Mouse (Mus musculus): ENCODE results near the gene Pnkd. TPM values are rescaled to one million over a fixed set of nuclear protein-coding genes. Genes with fewer than 3 reads are reported as not detected.

Gene Pnkd
- total and polyA plus RNA-seq, 2 experiments = 28.0 to 130 TPM

GRCm38 (mm10) chr1:74280591-74281325, 4.0 kb upstream of the Pnkd start:
- DNase-seq (ENCODE audit: extremely low read depth, low read depth, low spot score) = no peak
- TF ChIP-seq CTCF (IDR thresholded peaks at IDR 0.05; ENCODE audit: low read depth, low read length) = no peak
- no peak for TF ChIP-seq POLR2A (IDR thresholded peaks at IDR 0.05; ENCODE audit: extremely low read depth, insufficient read depth, low read length)
- no peaks in the 10 kb centered on the region for H3K27me3 ChIP-seq (ENCODE audit: control insufficient read depth, insufficient read depth, low read length)
- H3K9ac ChIP-seq (ENCODE audit: low read depth, low read length) = no peak overlapping the region
- peaks cover 6% of the 10 kb centered on the region for H3K4me1 ChIP-seq (ENCODE audit: control insufficient read depth, insufficient read depth, low read length)
- H3K36me3 ChIP-seq (ENCODE audit: control insufficient read depth, insufficient read depth, low read length) = peaks cover 6% of the 10 kb centered on the region; the same call in 1 of the 2 replicates
- no peak overlapping the region for H3K4me3 ChIP-seq (ENCODE audit: insufficient read depth, low read depth, low read length)
- H3K27ac ChIP-seq (replicated peaks; ENCODE audit: insufficient read depth, low read depth, low read length) = no peak overlapping the region
- H3K79me2 ChIP-seq (ENCODE audit: control insufficient read depth, insufficient read depth, low read length) = no peaks in the 10 kb centered on the region
- WGBS = 81% methylated on average over 14 of the region's 14 CpGs

GRCm38 (mm10) chr1:74281372-74281771, 3.4 kb upstream of the Pnkd start:
- peaks cover 6% of the 10 kb centered on the region; the same call in 1 of the 2 replicates for H3K36me3 ChIP-seq (ENCODE audit: control insufficient read depth, insufficient read depth, low read length)
- TF ChIP-seq POLR2A (IDR thresholded peaks at IDR 0.05; ENCODE audit: extremely low read depth, insufficient read depth, low read length) = no peak
- TF ChIP-seq CTCF (IDR thresholded peaks at IDR 0.05; ENCODE audit: low read depth, low read length) = no peak
- no peak overlapping the region for H3K4me3 ChIP-seq (ENCODE audit: insufficient read depth, low read depth, low read length)
- H3K27ac ChIP-seq (replicated peaks; ENCODE audit: insufficient read depth, low read depth, low read length) = no peak overlapping the region
- DNase-seq (ENCODE audit: extremely low read depth, low read depth, low spot score) = no peak
- WGBS = 97% methylated on average over 2 of the region's 2 CpGs
- no peak overlapping the region for H3K9ac ChIP-seq (ENCODE audit: low read depth, low read length)
- H3K4me1 ChIP-seq (ENCODE audit: control insufficient read depth, insufficient read depth, low read length) = peaks cover 6% of the 10 kb centered on the region
- H3K27me3 ChIP-seq (ENCODE audit: control insufficient read depth, insufficient read depth, low read length) = no peaks in the 10 kb centered on the region
- no peaks in the 10 kb centered on the region for H3K79me2 ChIP-seq (ENCODE audit: control insufficient read depth, insufficient read depth, low read length)

GRCm38 (mm10) chr1:74281886-74282285, 2.8 kb upstream of the Pnkd start:
- Histone ChIP-seq H3K36me3 (ENCODE audit: control insufficient read depth, insufficient read depth, low read length) (peaks cover 6% of the 10 kb centered on the region; the same call in 1 of the 2 replicates), H3K27me3 (ENCODE audit: control insufficient read depth, insufficient read depth, low read length) (no peaks in the 10 kb centered on the region), H3K9ac (ENCODE audit: low read depth, low read length) (no peak overlapping the region), H3K4me1 (ENCODE audit: control insufficient read depth, insufficient read depth, low read length) (peaks cover 6% of the 10 kb centered on the region), H3K79me2 (ENCODE audit: control insufficient read depth, insufficient read depth, low read length) (no peaks in the 10 kb centered on the region), H3K4me3 (ENCODE audit: insufficient read depth, low read depth, low read length) (no peak overlapping the region), H3K27ac (replicated peaks; ENCODE audit: insufficient read depth, low read depth, low read length) (no peak overlapping the region)
- WGBS = 94% methylated on average over 8 of the region's 8 CpGs
- DNase-seq (ENCODE audit: extremely low read depth, low read depth, low spot score) = no peak
- TF ChIP-seq CTCF (IDR thresholded peaks at IDR 0.05; ENCODE audit: low read depth, low read length) (no peak), POLR2A (IDR thresholded peaks at IDR 0.05; ENCODE audit: extremely low read depth, insufficient read depth, low read length) (no peak)

- H3K27ac ChIP-seq (replicated peaks; ENCODE audit: insufficient read depth, low read depth, low read length) = no peak overlapping the region
- H3K9ac ChIP-seq (ENCODE audit: low read depth, low read length) = no peak overlapping the region
Measured at GRCm38 (mm10) chr1:74282896-74283625, 1.7 kb upstream of the Pnkd start.

GRCm38 (mm10) chr1:74283686-74284463, 855 bp upstream of the Pnkd start:
- peak overlapping the region; percentile 82 for H3K9ac ChIP-seq (ENCODE audit: low read depth, low read length)
- no peak for TF ChIP-seq POLR2A (IDR thresholded peaks at IDR 0.05; ENCODE audit: extremely low read depth, insufficient read depth, low read length)
- no peaks in the 10 kb centered on the region for H3K27me3 ChIP-seq (ENCODE audit: control insufficient read depth, insufficient read depth, low read length)
- H3K27ac ChIP-seq (replicated peaks; ENCODE audit: insufficient read depth, low read depth, low read length) = peak overlapping the region; percentile 80
- peaks cover 6% of the 10 kb centered on the region for H3K4me1 ChIP-seq (ENCODE audit: control insufficient read depth, insufficient read depth, low read length)
- H3K36me3 ChIP-seq (ENCODE audit: control insufficient read depth, insufficient read depth, low read length) = peaks cover 6% of the 10 kb centered on the region; the same call in 1 of the 2 replicates
- DNase-seq (ENCODE audit: extremely low read depth, low read depth, low spot score) = peak; percentile 70
- peak overlapping the region; percentile 81 for H3K4me3 ChIP-seq (ENCODE audit: insufficient read depth, low read depth, low read length)
- 6% methylated on average over 15 of the region's 15 CpGs for WGBS
- H3K79me2 ChIP-seq (ENCODE audit: control insufficient read depth, insufficient read depth, low read length) = no peaks in the 10 kb centered on the region

More at GRCm38 (mm10) chr1:74282896-74283625, 1.7 kb upstream of the Pnkd start:
- no peak overlapping the region for H3K4me3 ChIP-seq (ENCODE audit: insufficient read depth, low read depth, low read length)
- WGBS = 91% methylated on average over 10 of the region's 10 CpGs
- DNase-seq (ENCODE audit: extremely low read depth, low read depth, low spot score) = no peak
- H3K36me3 ChIP-seq (ENCODE audit: control insufficient read depth, insufficient read depth, low read length) = peaks cover 6% of the 10 kb centered on the region; the same call in 1 of the 2 replicates
- no peaks in the 10 kb centered on the region for H3K79me2 ChIP-seq (ENCODE audit: control insufficient read depth, insufficient read depth, low read length)
- no peak for TF ChIP-seq CTCF (IDR thresholded peaks at IDR 0.05; ENCODE audit: low read depth, low read length)
- no peak for TF ChIP-seq POLR2A (IDR thresholded peaks at IDR 0.05; ENCODE audit: extremely low read depth, insufficient read depth, low read length)
- H3K4me1 ChIP-seq (ENCODE audit: control insufficient read depth, insufficient read depth, low read length) = peaks cover 6% of the 10 kb centered on the region
- H3K27me3 ChIP-seq (ENCODE audit: control insufficient read depth, insufficient read depth, low read length) = no peaks in the 10 kb centered on the region
